Mouse (Mus musculus) C2C12 (cell line): ENCODE data around the gene Mrpl11.

Source experiments
- CTCF ChIP-seq: IDR thresholded peaks from one replicate; pipeline ENCODE4 v1.5.1; 2011; ENCODE audit not compliant: control insufficient read depth, insufficient read depth, insufficient read length
- MAX ChIP-seq: IDR thresholded peaks from one replicate; pipeline ENCODE4 v1.6.1; 2011; ENCODE audit warnings: mild to moderate bottlenecking, control low read depth
- MYOD1 ChIP-seq: IDR thresholded peaks from one replicate; pipeline ENCODE4 v1.6.1; 2011; ENCODE audit warnings: low read depth; ENCODE audit not compliant: control insufficient read depth, insufficient read length
- MYOG ChIP-seq: IDR thresholded peaks from one replicate; pipeline ENCODE4 v1.6.1; 2011; ENCODE audit not compliant: control insufficient read depth, insufficient read length; ENCODE audit errors: extremely low read depth

- TF ChIP-seq MYOD1, result no peak
- no peak for TF ChIP-seq MAX
- no peak for TF ChIP-seq CTCF
- no peak for TF ChIP-seq MYOG
Measured at GRCm38 (mm10) chr19:4943253-4943588, 18.7 kb upstream of the Mrpl11 start.
